Mouse (Mus musculus): ENCODE measurements around the gene Ufsp2.

GRCm38 (mm10) chr8:46022203-46022602 lies 46.9 kb downstream of the Ufsp2 start:
- no peak for TF ChIP-seq CTCF (IDR thresholded peaks at IDR 0.05; ENCODE audit: insufficient read depth, low read depth, low read length)
- TF ChIP-seq POLR2A (IDR thresholded peaks at IDR 0.05; ENCODE audit: insufficient read depth, low read depth, low read length): no peak

Measured in olfactory bulb, adult 2 months (tissue).